Mouse (Mus musculus): ENCODE data around the gene Asic1.

Gene Asic1

GRCm38 (mm10) chr15:99670154-99670821 lies at the start of gene Asic1:
Asic1 (plus strand) TSS chr15:99670368.
- TF ChIP-seq GATA4 (IDR thresholded peaks at IDR 0.05; ENCODE audit: insufficient replicate concordance, low read length), result no peak

- TF ChIP-seq GATA4 (IDR thresholded peaks at IDR 0.05; ENCODE audit: insufficient replicate concordance, low read length), result no peak
Observed at GRCm38 (mm10) chr15:99622063-99622462, 48.1 kb upstream of the Asic1 start.

- no peak for TF ChIP-seq GATA4 (IDR thresholded peaks at IDR 0.05; ENCODE audit: insufficient replicate concordance, low read length)
Observed at GRCm38 (mm10) chr15:99631618-99632017, 38.5 kb upstream of the Asic1 start.

GRCm38 (mm10) chr15:99634702-99635101 lies 35.5 kb upstream of the Asic1 start:
- TF ChIP-seq GATA4 (IDR thresholded peaks at IDR 0.05; ENCODE audit: insufficient replicate concordance, low read length), result no peak

- TF ChIP-seq GATA4 (IDR thresholded peaks at IDR 0.05; ENCODE audit: insufficient replicate concordance, low read length), result no peak
Observed at GRCm38 (mm10) chr15:99637405-99638123, 32.6 kb upstream of the Asic1 start.

- TF ChIP-seq GATA4 (IDR thresholded peaks at IDR 0.05; ENCODE audit: insufficient replicate concordance, low read length), result no peak
Observed at GRCm38 (mm10) chr15:99638124-99638485, 32.1 kb upstream of the Asic1 start.

GRCm38 (mm10) chr15:99642622-99643021 lies 27.5 kb upstream of the Asic1 start:
- TF ChIP-seq GATA4 (IDR thresholded peaks at IDR 0.05; ENCODE audit: insufficient replicate concordance, low read length), result no peak

- TF ChIP-seq GATA4 (IDR thresholded peaks at IDR 0.05; ENCODE audit: insufficient replicate concordance, low read length), result no peak
Observed at GRCm38 (mm10) chr15:99643832-99644231, 26.3 kb upstream of the Asic1 start.

GRCm38 (mm10) chr15:99644776-99645175 lies 25.4 kb upstream of the Asic1 start:
- TF ChIP-seq GATA4 (IDR thresholded peaks at IDR 0.05; ENCODE audit: insufficient replicate concordance, low read length), result no peak

GRCm38 (mm10) chr15:99648326-99648725 lies 21.8 kb upstream of the Asic1 start:
- no peak for TF ChIP-seq GATA4 (IDR thresholded peaks at IDR 0.05; ENCODE audit: insufficient replicate concordance, low read length)

GRCm38 (mm10) chr15:99649067-99649761 lies 21.0 kb upstream of the Asic1 start:
- no peak for TF ChIP-seq GATA4 (IDR thresholded peaks at IDR 0.05; ENCODE audit: insufficient replicate concordance, low read length)

- no peak for TF ChIP-seq GATA4 (IDR thresholded peaks at IDR 0.05; ENCODE audit: insufficient replicate concordance, low read length)
Observed at GRCm38 (mm10) chr15:99650304-99650703, 19.9 kb upstream of the Asic1 start.

- TF ChIP-seq GATA4 (IDR thresholded peaks at IDR 0.05; ENCODE audit: insufficient replicate concordance, low read length), result peak; percentile 89; the same call in 1 of the 2 replicates
Observed at GRCm38 (mm10) chr15:99651163-99651872, 18.9 kb upstream of the Asic1 start, which contains the start of gene Racgap1. Racgap1 (minus strand) TSS chr15:99651656.

GRCm38 (mm10) chr15:99651984-99652872 lies 17.9 kb upstream of the Asic1 start:
- TF ChIP-seq GATA4 (IDR thresholded peaks at IDR 0.05; ENCODE audit: insufficient replicate concordance, low read length), result no peak
